ENCODE assay signal across 8 mouse cellular contexts in genomic region chr7:97325156-97325985, GRCm38 (mm10). TPM values are rescaled to one million over a fixed set of nuclear protein-coding genes. Genes with fewer than 3 reads are reported as not detected.
DNase-seq lines count a peak whose midpoint lies in the region; ATAC-seq lines count a peak whose summit lies in the region.

No protein-coding gene starts in this region.

- intact Hi-C loops in gastrocnemius, postnatal 36 days (cut with DNase I): no loop called here

- H3K27me3 ChIP-seq in embryonic facial prominence, embryonic 14.5 days (replicated peaks; ENCODE audit: control insufficient read depth, insufficient read depth, low read length): peaks cover 33% of the 10 kb centered on the region
- peaks cover 15% of the 10 kb centered on the region; the same call in 1 of the 2 replicates for H3K27me3 ChIP-seq in hindbrain, embryonic 16.5 days (replicated peaks; ENCODE audit: control insufficient read depth, insufficient read depth, low read length)
- peaks cover 24% of the 10 kb centered on the region for H3K27me3 ChIP-seq in midbrain, embryonic 14.5 days (ENCODE audit: control insufficient read depth, insufficient read depth, low read length)

- no peaks in the 10 kb centered on the region for H3K9me3 ChIP-seq in embryonic facial prominence, embryonic 14.5 days (ENCODE audit: control insufficient read depth, low read length)
- H3K9me3 ChIP-seq in hindbrain, embryonic 16.5 days (ENCODE audit: control insufficient read depth, low read length): no peaks in the 10 kb centered on the region
- H3K9me3 ChIP-seq in midbrain, embryonic 14.5 days (ENCODE audit: control insufficient read depth, low read length): no peaks in the 10 kb centered on the region

- peak overlapping the region; percentile 37 for H3K4me3 ChIP-seq in embryonic facial prominence, embryonic 14.5 days (ENCODE audit: low read depth, low read length)
- peak overlapping the region; percentile 32 for H3K4me3 ChIP-seq in hindbrain, embryonic 16.5 days (ENCODE audit: low read length)
- peak overlapping the region; percentile 19 for H3K4me3 ChIP-seq in midbrain, embryonic 14.5 days (replicated peaks; ENCODE audit: low read depth, low read length)

- H3K36me3 ChIP-seq in embryonic facial prominence, embryonic 14.5 days (ENCODE audit: control insufficient read depth, insufficient read depth, low read length): 0 out of 2 replicates have a peak, but pooled peaks cover 9% of the 10 kb centered on the region
- H3K36me3 ChIP-seq in hindbrain, embryonic 16.5 days (ENCODE audit: control insufficient read depth, insufficient read depth, low read length): no peaks in the 10 kb centered on the region
- H3K36me3 ChIP-seq in midbrain, embryonic 14.5 days (ENCODE audit: control insufficient read depth, insufficient read depth, low read length): 0 out of 2 replicates have a peak, but pooled peaks cover 4% of the 10 kb centered on the region

- H3K27ac ChIP-seq in embryonic facial prominence, embryonic 14.5 days (replicated peaks; ENCODE audit: low read depth, low read length): no peak overlapping the region
- H3K27ac ChIP-seq in hindbrain, embryonic 16.5 days (ENCODE audit: low read depth, low read length): no peak overlapping the region
- no peak overlapping the region for H3K27ac ChIP-seq in midbrain, embryonic 14.5 days (replicated peaks; ENCODE audit: low read depth, low read length)

- 26% methylated on average over 36 of the region's 96 CpGs for WGBS in embryonic facial prominence, embryonic 14.5 days
- WGBS in hindbrain, embryonic 16.5 days: 14% methylated on average over 83 of the region's 96 CpGs
- 13% methylated on average over 93 of the region's 96 CpGs for WGBS in midbrain, embryonic 14.5 days

- peak overlapping the region; percentile 62 for H3K4me2 ChIP-seq in embryonic facial prominence, embryonic 14.5 days (ENCODE audit: low read depth, low read length)
- peak overlapping the region; percentile 54 for H3K4me2 ChIP-seq in hindbrain, embryonic 16.5 days (ENCODE audit: low read length)
- H3K4me2 ChIP-seq in midbrain, embryonic 14.5 days (ENCODE audit: low read length): peak overlapping the region; percentile 45

- H3K9ac ChIP-seq in embryonic facial prominence, embryonic 14.5 days (ENCODE audit: low read depth, low read length): peak overlapping the region; percentile 30
- peak overlapping the region; percentile 35; the same call in 1 of the 2 replicates for H3K9ac ChIP-seq in hindbrain, embryonic 16.5 days (ENCODE audit: low read depth, low read length)
- no peak overlapping the region for H3K9ac ChIP-seq in midbrain, embryonic 14.5 days (replicated peaks; ENCODE audit: low read length)

- peak; percentile 14 to 32 for DNase-seq in layer of hippocampus, postnatal 36 days
- DNase-seq in layer of hippocampus, adult 11-12 months (ENCODE audit: low spot score): no peak
- peak; percentile 47 for DNase-seq in embryonic facial prominence, embryonic 14.5 days (ENCODE audit: low spot score)
- DNase-seq in midbrain, embryonic 14.5 days: peak; percentile 49
- DNase-seq in gastrocnemius, postnatal 36 days: no peak
- DNase-seq in layer of hippocampus, adult 9-11 months: no peak

- peak; percentile 62 for ATAC-seq in embryonic facial prominence, embryonic 14.5 days (ENCODE audit: low read depth)
- ATAC-seq in hindbrain, embryonic 16.5 days: peak; percentile 28
- 0 out of 2 replicates have a peak, but pooled peaks have one; percentile 21 for ATAC-seq in midbrain, embryonic 14.5 days (ENCODE audit: low FRiP score, low TSS enrichment)
- ATAC-seq in monocyte, adult 5-6 weeks (replicated peaks; ENCODE audit: insufficient number of reproducible peaks, low FRiP score, low TSS enrichment, poor library complexity, severe bottlenecking): no peak

- no peaks in the 10 kb centered on the region for H3K4me1 ChIP-seq in embryonic facial prominence, embryonic 14.5 days (ENCODE audit: control insufficient read depth, insufficient read depth, low read length)
- peaks cover 12% of the 10 kb centered on the region for H3K4me1 ChIP-seq in hindbrain, embryonic 16.5 days (ENCODE audit: control insufficient read depth, insufficient read depth, low read depth, low read length)
- peaks cover 4% of the 10 kb centered on the region; the same call in 1 of the 2 replicates for H3K4me1 ChIP-seq in midbrain, embryonic 14.5 days (ENCODE audit: control insufficient read depth, insufficient read depth, low read length)

RNA-seq across cellular contexts. Expression of gene Usp35, which starts 6.4 kb away (rescaled TPM):
- 10 to 100 TPM; 12.9 to 14.1 TPM for total RNA-seq in layer of hippocampus, postnatal 36 days (2021)
- 2.2 and 2.7 TPM in 2 replicates for polyA plus RNA-seq in embryonic facial prominence, embryonic 14.5 days (2014; fragmentation: Nextera tagmentation; extraction: Ambion mirVana)
- polyA plus RNA-seq in hindbrain, embryonic 16.5 days (2015; fragmentation: Nextera tagmentation; extraction: Ambion mirVana): 3.0 and 3.2 TPM in 2 replicates
- polyA plus RNA-seq in midbrain, embryonic 14.5 days (2014; fragmentation: Nextera tagmentation; extraction: Ambion mirVana): 3.9 and 4.4 TPM in 2 replicates
- 1.9 to 8.0 TPM (median 5.7 TPM) in 3 replicates for total RNA-seq in monocyte, adult 5-6 weeks (2017)
- under 1 TPM; 0.74 to 0.94 TPM for total RNA-seq in gastrocnemius, postnatal 36 days (2021)

RNA-seq across cellular contexts. Expression of gene Kctd21, which starts 6.8 kb away (rescaled TPM):
- 10 to 100 TPM; 13.8 to 15.6 TPM for total RNA-seq in layer of hippocampus, postnatal 36 days (2021)
- 5.3 and 5.5 TPM in 2 replicates for polyA plus RNA-seq in embryonic facial prominence, embryonic 14.5 days (2014; fragmentation: Nextera tagmentation; extraction: Ambion mirVana)
- 7.7 and 7.9 TPM in 2 replicates for polyA plus RNA-seq in hindbrain, embryonic 16.5 days (2015; fragmentation: Nextera tagmentation; extraction: Ambion mirVana)
- polyA plus RNA-seq in midbrain, embryonic 14.5 days (2014; fragmentation: Nextera tagmentation; extraction: Ambion mirVana): 6.1 and 8.5 TPM in 2 replicates
- 1.2 to 4.0 TPM (median 2.2 TPM) in 3 replicates for total RNA-seq in monocyte, adult 5-6 weeks (2017)
- 1 to 10 TPM; 2.6 to 3.1 TPM for total RNA-seq in gastrocnemius, postnatal 36 days (2021)

RNA-seq across cellular contexts. Expression of gene Alg8, which starts 46.0 kb away (rescaled TPM):
- total RNA-seq in layer of hippocampus, postnatal 36 days (2021): 10 to 100 TPM; 10.6 to 12.0 TPM
- polyA plus RNA-seq in embryonic facial prominence, embryonic 14.5 days (2014; fragmentation: Nextera tagmentation; extraction: Ambion mirVana): 30.7 TPM in 2 replicates
- polyA plus RNA-seq in hindbrain, embryonic 16.5 days (2015; fragmentation: Nextera tagmentation; extraction: Ambion mirVana): 13.1 and 14.5 TPM in 2 replicates
- polyA plus RNA-seq in midbrain, embryonic 14.5 days (2014; fragmentation: Nextera tagmentation; extraction: Ambion mirVana): 9.4 and 10.8 TPM in 2 replicates
- 1.9 to 8.3 TPM (median 4.5 TPM) in 3 replicates for total RNA-seq in monocyte, adult 5-6 weeks (2017)
- total RNA-seq in gastrocnemius, postnatal 36 days (2021): 1 to 10 TPM; 3.0 to 3.4 TPM

Comparison
In these comparisons a context has a peak if more than half of its experiments do, and no peak if none do; other contexts are left out.
1. DNase-seq: peak in layer of hippocampus, postnatal 36 days (2 of 2), embryonic facial prominence, embryonic 14.5 days (single experiment) and midbrain, embryonic 14.5 days (single experiment); none in layer of hippocampus, adult 11-12 months (single experiment), gastrocnemius, postnatal 36 days (0 of 2) and layer of hippocampus, adult 9-11 months (single experiment).
2. Peak in every context shown above with its lines, with median percentiles within 50 percentile points of each other: H3K4me2 ChIP-seq and H3K4me3 ChIP-seq.